Comparison of ENCODE assay signal across 9 mouse cellular contexts in genomic region chr14:30551509-30551908, GRCm38 (mm10). TPM values are rescaled to one million over a fixed set of nuclear protein-coding genes. Genes with fewer than 3 reads are reported as not detected.
A peak's percentile ranks its signal among the peaks of the same experiment; 100 is the strongest.
DNase-seq lines count a peak whose midpoint lies in the region; ATAC-seq and TF ChIP-seq lines count a peak whose summit lies in the region.
"Had no signal": no experiment of that assay in that cellular context is flagged by ENCODE, and none has a peak within 500 bp of the region (broad histone marks: within the 10 kb centered on the region; RNA-seq: fewer than 3 reads in every experiment).

No protein-coding gene starts in this region.

- H3K9me3 ChIP-seq in kidney, embryonic 14.5 days (ENCODE audit: control insufficient read depth, low read length): no peaks in the 10 kb centered on the region
- no peaks in the 10 kb centered on the region for H3K9me3 ChIP-seq in limb, embryonic 12.5 days
- no peaks in the 10 kb centered on the region for H3K9me3 ChIP-seq in neural tube, embryonic 12.5 days

- no peak overlapping the region for H3K27ac ChIP-seq in kidney, embryonic 14.5 days (ENCODE audit: low read depth, low read length)
- H3K27ac ChIP-seq in kidney, adult 2 months (ENCODE audit: insufficient read depth, low read depth, low read length): no peak overlapping the region
- H3K27ac ChIP-seq in embryonic fibroblast, embryonic 13.5 days (ENCODE audit: insufficient read depth, low read length): no peak overlapping the region
- no peak overlapping the region for H3K27ac ChIP-seq in limb, embryonic 12.5 days
- no peak overlapping the region for H3K27ac ChIP-seq in neural tube, embryonic 12.5 days

- peaks cover 25% of the 10 kb centered on the region for H3K4me1 ChIP-seq in kidney, embryonic 14.5 days (ENCODE audit: control insufficient read depth, insufficient read depth, low read length)
- H3K4me1 ChIP-seq in kidney, adult 2 months (ENCODE audit: control insufficient read depth, insufficient read depth, low read length): peaks cover 25% of the 10 kb centered on the region
- H3K4me1 ChIP-seq in embryonic fibroblast, embryonic 13.5 days (ENCODE audit: control insufficient read depth, insufficient read depth, low read length): peaks cover 16% of the 10 kb centered on the region
- peaks cover 33% of the 10 kb centered on the region for H3K4me1 ChIP-seq in limb, embryonic 12.5 days (replicated peaks)
- H3K4me1 ChIP-seq in neural tube, embryonic 12.5 days: peaks cover 30% of the 10 kb centered on the region

- ATAC-seq in kidney, embryonic 14.5 days (ENCODE audit: low FRiP score, low TSS enrichment): no peak
- no peak for ATAC-seq in limb, embryonic 12.5 days (ENCODE audit: insufficient number of reproducible peaks, insufficient read depth, low FRiP score, low TSS enrichment, low read depth)
- no peak for ATAC-seq in neural tube, embryonic 12.5 days (ENCODE audit: low FRiP score, low read depth)
- ATAC-seq: Patski had no signal

- no peak for TF ChIP-seq POLR2A in kidney, adult 2 months (IDR thresholded peaks at IDR 0.05; ENCODE audit: low read depth, low read length)
- TF ChIP-seq POLR2A in embryonic fibroblast, embryonic 13.5 days (IDR thresholded peaks at IDR 0.05; ENCODE audit: low read depth, low read length): no peak

- H3K27me3 ChIP-seq in kidney, embryonic 14.5 days (ENCODE audit: control insufficient read depth, insufficient read depth, low read length): no peaks in the 10 kb centered on the region
- H3K27me3 ChIP-seq in kidney, adult 2 months (replicated peaks; ENCODE audit: control insufficient read depth, insufficient read depth, low read length): no peaks in the 10 kb centered on the region
- no peaks in the 10 kb centered on the region for H3K27me3 ChIP-seq in limb, embryonic 12.5 days
- no peaks in the 10 kb centered on the region for H3K27me3 ChIP-seq in neural tube, embryonic 12.5 days (replicated peaks)
- H3K27me3 ChIP-seq: Patski had no signal

- no peak for DNase-seq in kidney, adult 2 months
- DNase-seq in thymus, postnatal 36 days: no peak
- DNase-seq in thymus, adult 18-20 months: no peak
- DNase-seq in urinary bladder, postnatal 4 days (ENCODE audit: low spot score in 2 of 2): no peak

- TF ChIP-seq CTCF in kidney, adult 2 months (conservative IDR thresholded peaks at IDR 0.05; ENCODE audit: insufficient read depth, insufficient read length, low read depth, low read length): no peak
- no peak for TF ChIP-seq CTCF in embryonic fibroblast, embryonic 13.5 days (IDR thresholded peaks at IDR 0.05; ENCODE audit: borderline replicate concordance, insufficient read depth, low read length)

- no peak overlapping the region for H3K9ac ChIP-seq in kidney, embryonic 14.5 days (ENCODE audit: low read depth, low read length)
- peak overlapping the region; percentile 9; the same call in 1 of the 2 replicates for H3K9ac ChIP-seq in limb, embryonic 12.5 days (replicated peaks)
- no peak overlapping the region for H3K9ac ChIP-seq in neural tube, embryonic 12.5 days

- H3K4me3 ChIP-seq in kidney, embryonic 14.5 days (ENCODE audit: low read length): peak overlapping the region; percentile 76; the same call in 1 of the 2 replicates
- H3K4me3 ChIP-seq in kidney, adult 2 months (ENCODE audit: insufficient read depth, low read depth, low read length): no peak overlapping the region
- H3K4me3 ChIP-seq in embryonic fibroblast, embryonic 13.5 days (ENCODE audit: insufficient read depth, low read length): peak overlapping the region; percentile 62
- H3K4me3 ChIP-seq in limb, embryonic 12.5 days (replicated peaks): peak overlapping the region; percentile 78; the same call in 1 of the 2 replicates
- no peak overlapping the region for H3K4me3 ChIP-seq in neural tube, embryonic 12.5 days

- 70% methylated on average over 5 of the region's 5 CpGs for WGBS in kidney, embryonic 14.5 days
- WGBS in kidney, adult 2 months: 42% methylated on average over 5 of the region's 5 CpGs
- 78% methylated on average over 5 of the region's 5 CpGs for WGBS in limb, embryonic 12.5 days
- 84% methylated on average over 5 of the region's 5 CpGs for WGBS in neural tube, embryonic 12.5 days

- peak overlapping the region; percentile 81 for H3K4me2 ChIP-seq in kidney, embryonic 14.5 days (replicated peaks; ENCODE audit: low read depth, low read length)
- peak overlapping the region; percentile 92 for H3K4me2 ChIP-seq in limb, embryonic 12.5 days
- H3K4me2 ChIP-seq in neural tube, embryonic 12.5 days (replicated peaks): peak overlapping the region; percentile 77

- H3K36me3 ChIP-seq in kidney, embryonic 14.5 days (ENCODE audit: control insufficient read depth, insufficient read depth, low read length): peaks cover 13% of the 10 kb centered on the region; the same call in 1 of the 2 replicates
- no peaks in the 10 kb centered on the region for H3K36me3 ChIP-seq in kidney, adult 2 months (ENCODE audit: control insufficient read depth, insufficient read depth, low read length)
- H3K36me3 ChIP-seq in limb, embryonic 12.5 days: peaks cover 18% of the 10 kb centered on the region; the same call in 1 of the 2 replicates
- H3K36me3 ChIP-seq in neural tube, embryonic 12.5 days: no peaks in the 10 kb centered on the region

RNA-seq across cellular contexts. Expression of gene Tkt, which starts 3.4 kb away (rescaled TPM):
- 94.0 and 174 TPM in 2 replicates for polyA plus RNA-seq in kidney, embryonic 14.5 days (2014; fragmentation: Nextera tagmentation; extraction: Ambion mirVana)
- polyA plus RNA-seq in kidney, adult 2 months (2012; rRNA removed): 393 and 447 TPM in 2 replicates
- 288 and 417 TPM in 2 replicates for polyA plus RNA-seq in embryonic fibroblast, embryonic 13.5 days (2011; ENCODE audit: insufficient read length, low read depth, missing spikeins)
- 242 and 244 TPM in 2 replicates for polyA plus RNA-seq in limb, embryonic 12.5 days (2016; fragmentation: Nextera tagmentation; extraction: Ambion mirVana)
- 215 and 218 TPM in 2 replicates for polyA plus RNA-seq in neural tube, embryonic 12.5 days (2016; fragmentation: Nextera tagmentation; extraction: Ambion mirVana)

Comparison
In these comparisons a context has a peak if more than half of its experiments do, and no peak if none do; other contexts are left out.
1. H3K4me3 ChIP-seq: peak in kidney, embryonic 14.5 days (single experiment), embryonic fibroblast, embryonic 13.5 days (single experiment) and limb, embryonic 12.5 days (single experiment); none in kidney, adult 2 months (single experiment) and neural tube, embryonic 12.5 days (single experiment).
2. Peak in every context shown above with its lines, with median percentiles within 50 percentile points of each other: H3K4me2 ChIP-seq.